Mouse (Mus musculus) myocyte (in vitro differentiated cells): ENCODE data around the gene Rrnad1.

Experiments
- CEBPB ChIP-seq: IDR thresholded peaks from 2 replicates; pipeline ENCODE4 v1.6.1; 2011; ENCODE audit warnings: mild to moderate bottlenecking, moderate library complexity; ENCODE audit not compliant: poor library complexity, insufficient read depth, severe bottlenecking
- E2F4 ChIP-seq: IDR thresholded peaks from one replicate; pipeline ENCODE4 v1.6.1; 2011; ENCODE audit warnings: mild to moderate bottlenecking, control low read depth, moderate library complexity; ENCODE audit not compliant: insufficient read depth
- MAX ChIP-seq: IDR thresholded peaks from one replicate; pipeline ENCODE4 v1.6.1; 2011; ENCODE audit warnings: low read depth, mild to moderate bottlenecking, control low read depth
- MYOD1 ChIP-seq, 3 experiments: IDR thresholded peaks; one replicate each; pipeline ENCODE4 v1.6.1; 2011; ENCODE audit warnings: control low read depth in 2 of 3, low read depth in 2 of 3, mild to moderate bottlenecking in 2 of 3, moderate library complexity in 1 of 3; ENCODE audit not compliant: insufficient read length in 2 of 3, control insufficient read depth in 1 of 3
- POLR2A ChIP-seq: IDR thresholded peaks from one replicate; pipeline ENCODE4 v1.6.1; 2011; ENCODE audit warnings: low read depth, mild to moderate bottlenecking, control low read depth, moderate library complexity; ENCODE audit not compliant: insufficient read length
- POLR2AphosphoS2 ChIP-seq: IDR thresholded peaks from one replicate; pipeline ENCODE4 v1.6.1; 2011; ENCODE audit warnings: low read depth, control low read depth; ENCODE audit not compliant: insufficient read length
- SRF ChIP-seq: IDR thresholded peaks from one replicate; pipeline ENCODE4 v1.6.1; 2011; ENCODE audit warnings: low read depth; ENCODE audit not compliant: control insufficient read depth, insufficient read length
- TCF12 ChIP-seq: IDR thresholded peaks from one replicate; pipeline ENCODE4 v1.6.1; 2011; ENCODE audit warnings: mild to moderate bottlenecking, control low read depth; ENCODE audit not compliant: poor library complexity, insufficient read depth, severe bottlenecking
- USF1 ChIP-seq: IDR thresholded peaks from one replicate; pipeline ENCODE4 v1.6.1; 2011; ENCODE audit warnings: low read depth, mild to moderate bottlenecking, control low read depth, moderate library complexity

DNA sequence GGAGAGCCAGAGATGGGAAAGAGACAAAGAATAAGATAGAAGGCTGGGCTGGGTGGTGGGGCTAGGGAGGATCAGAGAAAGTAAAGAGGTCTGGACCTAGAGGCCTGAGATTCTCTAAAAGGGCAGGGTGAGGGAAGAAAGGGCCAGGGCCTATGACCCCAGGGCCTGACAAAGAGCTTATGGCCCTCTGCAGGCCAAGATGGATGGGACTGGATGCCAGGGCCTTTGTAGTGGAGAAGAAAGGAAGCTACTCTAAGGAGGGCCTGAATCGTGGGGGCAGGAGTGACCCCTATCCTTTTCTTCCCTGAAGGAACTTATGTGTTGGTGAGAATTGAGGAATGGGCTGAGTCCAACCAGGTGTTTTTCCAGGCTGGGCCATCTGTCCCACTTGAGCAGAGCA is 27.5 kb upstream of the Rrnad1 start:
- TF ChIP-seq POLR2A (no peak), POLR2AphosphoS2 (no peak), E2F4 (no peak), MAX (no peak), TCF12 (no peak), USF1 (no peak), MYOD1 (IDR thresholded peaks at IDR 0.05; ENCODE audit: control insufficient read depth in 1 of 3, insufficient read length in 2 of 3, low read depth in 2 of 3) (no peak), CEBPB (no peak), SRF (no peak)
